Mouse (Mus musculus) E14TG2a.4 (cell line): ENCODE measurements around the gene Mrgprd.

Experiments
- H3K27me3 ChIP-seq: 2 replicates; pipeline ENCODE4 v1.6.1; 2014; ENCODE audit warnings: low read length, control low read depth; ENCODE audit not compliant: insufficient read depth
- H3K36me3 ChIP-seq: 2 replicates; pipeline ENCODE4 v1.6.1; 2014; ENCODE audit warnings: low read length, control low read depth; ENCODE audit not compliant: insufficient read depth
- H3K4me1 ChIP-seq: replicated peaks from 2 replicates; pipeline ENCODE4 v1.6.1; 2014; ENCODE audit warnings: low read depth, low read length, control low read depth
- H3K4me3 ChIP-seq: replicated peaks from 2 replicates; pipeline ENCODE4 v1.5.1; 2014; ENCODE audit warnings: mild to moderate bottlenecking, low read length
- H3K9me3 ChIP-seq: 2 replicates; pipeline ENCODE4 v1.6.1; 2014; ENCODE audit warnings: low read length, control low read depth
- CTCF ChIP-seq: conservative IDR thresholded peaks from 2 replicates; pipeline ENCODE4 v1.5.1; 2014; ENCODE audit warnings: low read length
- NANOG ChIP-seq: IDR thresholded peaks from 2 replicates; pipeline ENCODE4 v1.6.1; 2014; ENCODE audit warnings: borderline replicate concordance, low read length, mixed read lengths
- POU5F1 ChIP-seq: IDR thresholded peaks from 2 replicates; pipeline ENCODE4 v1.6.1; 2014; ENCODE audit warnings: low read length, borderline replicate concordance

The Mrgprd gene

GRCm38 (mm10) chr7:145308866-145309265, 5.8 kb upstream of the Mrgprd start:
- Histone ChIP-seq H3K27me3 (peaks cover 25% of the 10 kb centered on the region), H3K4me3 (peak overlapping the region; percentile 30), H3K36me3 (no peaks in the 10 kb centered on the region), H3K9me3 (no peaks in the 10 kb centered on the region), H3K4me1 (peaks cover 17% of the 10 kb centered on the region)
- TF ChIP-seq POU5F1 (no peak), NANOG (no peak), CTCF (no peak)

GRCm38 (mm10) chr7:145309877-145310276, 4.8 kb upstream of the Mrgprd start:
- TF ChIP-seq CTCF: no peak
- no peak for TF ChIP-seq NANOG
- TF ChIP-seq POU5F1: no peak
- no peaks in the 10 kb centered on the region for H3K9me3 ChIP-seq
- H3K4me3 ChIP-seq: no peak overlapping the region
- H3K4me1 ChIP-seq: peaks cover 17% of the 10 kb centered on the region
- H3K27me3 ChIP-seq: peaks cover 27% of the 10 kb centered on the region
- no peaks in the 10 kb centered on the region for H3K36me3 ChIP-seq

- peaks cover 30% of the 10 kb centered on the region for H3K27me3 ChIP-seq
- H3K36me3 ChIP-seq: no peaks in the 10 kb centered on the region
- no peak for TF ChIP-seq NANOG
- TF ChIP-seq CTCF: no peak
- no peak for TF ChIP-seq POU5F1
- H3K4me1 ChIP-seq: peaks cover 17% of the 10 kb centered on the region
- no peak overlapping the region for H3K4me3 ChIP-seq
- no peaks in the 10 kb centered on the region for H3K9me3 ChIP-seq
These were observed 4.1 kb upstream of the Mrgprd start for GRCm38 (mm10) chr7:145310526-145310925.

- H3K27me3 ChIP-seq: peaks cover 32% of the 10 kb centered on the region
- no peaks in the 10 kb centered on the region for H3K36me3 ChIP-seq
- H3K4me1 ChIP-seq: peaks cover 17% of the 10 kb centered on the region
- H3K4me3 ChIP-seq: no peak overlapping the region
- no peaks in the 10 kb centered on the region for H3K9me3 ChIP-seq
- TF ChIP-seq NANOG: no peak
- no peak for TF ChIP-seq CTCF
- no peak for TF ChIP-seq POU5F1
These were observed 2.5 kb upstream of the Mrgprd start for GRCm38 (mm10) chr7:145312137-145312536.

GRCm38 (mm10) chr7:145317522-145317921, 2.9 kb downstream of the Mrgprd start:
- TF ChIP-seq CTCF: no peak
- H3K4me3 ChIP-seq: no peak overlapping the region
- no peaks in the 10 kb centered on the region for H3K36me3 ChIP-seq
- peaks cover 7% of the 10 kb centered on the region; the same call in 1 of the 2 replicates for H3K27me3 ChIP-seq
- H3K9me3 ChIP-seq: 0 out of 2 replicates have a peak, but pooled peaks cover 1% of the 10 kb centered on the region
- H3K4me1 ChIP-seq: no peaks in the 10 kb centered on the region

GRCm38 (mm10) chr7:145319481-145319880, 4.8 kb downstream of the Mrgprd start:
- H3K27me3 ChIP-seq: peaks cover 7% of the 10 kb centered on the region; the same call in 1 of the 2 replicates
- H3K4me3 ChIP-seq: no peak overlapping the region
- no peaks in the 10 kb centered on the region for H3K36me3 ChIP-seq
- peaks cover 4% of the 10 kb centered on the region; the same call in 1 of the 2 replicates for H3K9me3 ChIP-seq
- peaks cover 15% of the 10 kb centered on the region for H3K4me1 ChIP-seq
- TF ChIP-seq NANOG: no peak

- H3K4me1 ChIP-seq: peaks cover 50% of the 10 kb centered on the region
- TF ChIP-seq CTCF: no peak
- TF ChIP-seq NANOG: no peak
- no peak for TF ChIP-seq POU5F1
- H3K9me3 ChIP-seq: peaks cover 8% of the 10 kb centered on the region
- no peak overlapping the region for H3K4me3 ChIP-seq
- no peaks in the 10 kb centered on the region for H3K36me3 ChIP-seq
- H3K27me3 ChIP-seq: no peaks in the 10 kb centered on the region
These were observed 9.0 kb downstream of the Mrgprd start for GRCm38 (mm10) chr7:145323607-145324006.

GRCm38 (mm10) chr7:145325697-145326096, 11.1 kb downstream of the Mrgprd start:
- Histone ChIP-seq H3K4me3 (no peak overlapping the region), H3K9me3 (peaks cover 8% of the 10 kb centered on the region), H3K27me3 (no peaks in the 10 kb centered on the region), H3K36me3 (no peaks in the 10 kb centered on the region), H3K4me1 (peaks cover 50% of the 10 kb centered on the region)
- no peak for TF ChIP-seq POU5F1
- TF ChIP-seq CTCF: no peak
- no peak for TF ChIP-seq NANOG

GRCm38 (mm10) chr7:145329982-145330381, 15.3 kb downstream of the Mrgprd start:
- H3K4me3 ChIP-seq: no peak overlapping the region
- H3K27me3 ChIP-seq: no peaks in the 10 kb centered on the region
- H3K36me3 ChIP-seq: no peaks in the 10 kb centered on the region

More at GRCm38 (mm10) chr7:145329982-145330381, 15.3 kb downstream of the Mrgprd start:
- TF ChIP-seq NANOG: no peak
- peaks cover 29% of the 10 kb centered on the region for H3K4me1 ChIP-seq
- peaks cover 4% of the 10 kb centered on the region; the same call in 1 of the 2 replicates for H3K9me3 ChIP-seq
